Mouse (Mus musculus): ENCODE data around the gene Ralgapa2.

Gene Ralgapa2

GRCm38 (mm10) chr2:146320666-146321065, 191.5 kb downstream of the Ralgapa2 start:
- ATAC-seq (ENCODE audit: insufficient number of reproducible peaks, low FRiP score, low TSS enrichment): no peak

GRCm38 (mm10) chr2:146314751-146315150, 197.4 kb downstream of the Ralgapa2 start:
- no peak for ATAC-seq (ENCODE audit: insufficient number of reproducible peaks, low FRiP score, low TSS enrichment)

GRCm38 (mm10) chr2:146313811-146314210, 198.3 kb downstream of the Ralgapa2 start:
- no peak for ATAC-seq (ENCODE audit: insufficient number of reproducible peaks, low FRiP score, low TSS enrichment)

- ATAC-seq (ENCODE audit: insufficient number of reproducible peaks, low FRiP score, low TSS enrichment): no peak
Measured at GRCm38 (mm10) chr2:146310760-146311159, 201.4 kb downstream of the Ralgapa2 start.

- ATAC-seq (ENCODE audit: insufficient number of reproducible peaks, low FRiP score, low TSS enrichment): peak; percentile 97
Measured at GRCm38 (mm10) chr2:146310291-146310690, 201.9 kb downstream of the Ralgapa2 start.

- no peak for ATAC-seq (ENCODE audit: insufficient number of reproducible peaks, low FRiP score, low TSS enrichment)
Measured at GRCm38 (mm10) chr2:146309413-146309812, 202.7 kb downstream of the Ralgapa2 start.

GRCm38 (mm10) chr2:146307060-146307459, 205.1 kb downstream of the Ralgapa2 start:
- no peak for ATAC-seq (ENCODE audit: insufficient number of reproducible peaks, low FRiP score, low TSS enrichment)

- no peak for ATAC-seq (ENCODE audit: insufficient number of reproducible peaks, low FRiP score, low TSS enrichment)
Measured at GRCm38 (mm10) chr2:146302094-146302699, 209.9 kb downstream of the Ralgapa2 start.

- peak; percentile 47; the same call in 1 of the 2 replicates for ATAC-seq (ENCODE audit: insufficient number of reproducible peaks, low FRiP score, low TSS enrichment)
Measured at GRCm38 (mm10) chr2:146300500-146301020, 211.6 kb downstream of the Ralgapa2 start.

GRCm38 (mm10) chr2:146299841-146300460, 212.2 kb downstream of the Ralgapa2 start:
- no peak for ATAC-seq (ENCODE audit: insufficient number of reproducible peaks, low FRiP score, low TSS enrichment)

- ATAC-seq (ENCODE audit: insufficient number of reproducible peaks, low FRiP score, low TSS enrichment): no peak
Measured at GRCm38 (mm10) chr2:146293538-146293937, 218.6 kb downstream of the Ralgapa2 start.

GRCm38 (mm10) chr2:146290871-146291637, 221.1 kb downstream of the Ralgapa2 start:
- peak; percentile 57 for ATAC-seq (ENCODE audit: insufficient number of reproducible peaks, low FRiP score, low TSS enrichment)

GRCm38 (mm10) chr2:146290366-146290765, 221.8 kb downstream of the Ralgapa2 start:
- no peak for ATAC-seq (ENCODE audit: insufficient number of reproducible peaks, low FRiP score, low TSS enrichment)

- no peak for ATAC-seq (ENCODE audit: insufficient number of reproducible peaks, low FRiP score, low TSS enrichment)
Measured at GRCm38 (mm10) chr2:146289394-146289793, 222.8 kb downstream of the Ralgapa2 start.

- ATAC-seq (ENCODE audit: insufficient number of reproducible peaks, low FRiP score, low TSS enrichment): no peak
Measured at GRCm38 (mm10) chr2:146288326-146288725, 223.8 kb downstream of the Ralgapa2 start.

- no peak for ATAC-seq (ENCODE audit: insufficient number of reproducible peaks, low FRiP score, low TSS enrichment)
Measured at GRCm38 (mm10) chr2:146287531-146287930, 224.6 kb downstream of the Ralgapa2 start.

GRCm38 (mm10) chr2:146281346-146281745, 230.8 kb downstream of the Ralgapa2 start:
- ATAC-seq (ENCODE audit: insufficient number of reproducible peaks, low FRiP score, low TSS enrichment): no peak

- no peak for ATAC-seq (ENCODE audit: insufficient number of reproducible peaks, low FRiP score, low TSS enrichment)
Measured at GRCm38 (mm10) chr2:146280921-146281274, 231.2 kb downstream of the Ralgapa2 start.

- 0 out of 2 replicates have a peak, but pooled peaks have one; percentile 59 for ATAC-seq (ENCODE audit: insufficient number of reproducible peaks, low FRiP score, low TSS enrichment)
Measured at GRCm38 (mm10) chr2:146280221-146280920, 231.8 kb downstream of the Ralgapa2 start.

GRCm38 (mm10) chr2:146279430-146280220, 232.5 kb downstream of the Ralgapa2 start:
- peak; percentile 78 for ATAC-seq (ENCODE audit: insufficient number of reproducible peaks, low FRiP score, low TSS enrichment)
